Mouse (Mus musculus): ENCODE data around the gene Capzb. TPM values are rescaled to one million over a fixed set of nuclear protein-coding genes. Genes with fewer than 3 reads are reported as not detected.

The Capzb gene
- polyA plus RNA-seq, 1 experiment from 2014 or later = 293 TPM

DNA sequence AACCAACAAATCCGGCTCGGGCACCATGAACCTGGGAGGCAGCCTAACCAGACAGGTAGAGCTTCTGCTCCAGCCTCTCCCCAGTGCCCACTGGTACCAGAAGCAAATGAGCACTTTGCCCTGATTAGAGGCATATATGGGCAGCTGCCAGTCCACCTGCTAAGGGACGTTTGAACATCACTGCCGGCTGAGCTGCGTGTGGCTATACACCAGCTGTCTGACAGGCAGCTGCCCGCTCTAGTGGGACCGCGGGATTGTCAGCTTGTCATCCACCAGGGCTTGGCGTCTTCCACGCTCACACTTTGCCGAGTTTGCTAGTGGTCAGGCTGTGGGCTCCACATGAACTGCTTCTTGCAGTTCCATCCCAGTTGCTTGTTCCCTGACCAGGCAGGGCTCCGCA, 87.8 kb downstream of the Capzb start:
- peaks cover 14% of the 10 kb centered on the region for H3K4me1 ChIP-seq (ENCODE audit: control insufficient read depth, insufficient read depth, low read length)
- H3K27me3 ChIP-seq (replicated peaks; ENCODE audit: control insufficient read depth, insufficient read depth, low read length) = no peaks in the 10 kb centered on the region
- DNase-seq (ENCODE audit: low spot score) (no peak), ATAC-seq (ENCODE audit: low read depth) (no peak)
- no peak overlapping the region for H3K27ac ChIP-seq (replicated peaks; ENCODE audit: low read depth, low read length)
- H3K4me2 ChIP-seq (ENCODE audit: low read depth, low read length) = no peak overlapping the region
- no peak overlapping the region for H3K9ac ChIP-seq (ENCODE audit: low read depth, low read length)
- H3K4me3 ChIP-seq (ENCODE audit: low read depth, low read length) = no peak overlapping the region
- peaks cover 54% of the 10 kb centered on the region for H3K36me3 ChIP-seq (ENCODE audit: control insufficient read depth, insufficient read depth, low read length)
- H3K9me3 ChIP-seq (ENCODE audit: control insufficient read depth, low read length) = no peaks in the 10 kb centered on the region
- whole genome bisulfite sequencing = 94% methylated on average over 12 of the region's 12 CpGs

DNA sequence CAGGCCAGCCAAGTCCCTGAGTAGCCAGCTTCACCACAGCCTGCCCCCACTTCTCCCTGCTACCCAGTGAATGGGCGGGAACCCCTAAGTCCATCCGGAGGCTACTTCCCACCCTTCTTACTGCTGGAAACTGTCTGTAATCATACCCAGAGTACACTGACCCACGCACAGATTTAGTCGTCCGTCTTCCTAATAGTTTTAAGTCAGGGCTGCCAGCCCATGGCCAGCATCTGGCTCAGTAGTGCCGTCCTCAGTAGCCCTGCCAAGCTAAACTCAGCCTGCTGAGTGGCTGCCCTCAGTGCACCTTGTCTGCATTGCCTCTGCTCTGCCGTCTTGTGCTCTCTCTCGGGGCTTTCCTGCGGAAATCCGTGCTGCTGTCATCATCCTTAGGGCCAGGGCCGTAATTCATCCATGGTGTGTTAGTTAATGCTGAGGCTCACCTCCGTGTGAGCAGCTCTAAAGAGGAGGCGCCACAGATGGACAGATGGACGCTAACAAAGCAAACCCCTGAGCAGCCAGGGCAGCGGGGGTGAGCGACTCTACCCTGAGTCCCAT, 89.2 kb downstream of the Capzb start:
- no peak for ATAC-seq (ENCODE audit: low read depth)

DNA sequence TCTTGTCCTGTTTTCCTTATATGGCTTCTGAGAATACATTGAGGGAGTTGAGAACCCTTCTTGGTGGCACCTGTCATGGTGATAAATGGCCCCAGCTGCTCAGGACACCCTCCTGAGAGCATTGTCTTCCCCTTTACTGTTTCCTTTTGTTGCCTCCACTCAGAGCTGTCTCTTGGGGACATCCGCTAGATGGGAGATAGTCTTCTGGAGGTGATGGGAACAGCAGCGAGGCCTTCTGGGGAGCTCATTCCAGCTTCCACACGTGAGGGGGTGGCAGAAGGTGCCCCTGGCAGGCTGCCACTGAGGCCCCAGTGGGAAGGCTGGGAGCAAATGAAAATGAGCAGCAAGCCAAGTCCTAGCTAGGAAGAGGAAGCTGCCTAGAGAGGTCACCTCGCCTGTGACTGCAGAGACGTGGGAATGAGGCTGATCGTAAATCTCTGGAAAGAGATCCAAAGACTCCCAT, 90.3 kb downstream of the Capzb start:
- H3K4me1 ChIP-seq (ENCODE audit: control insufficient read depth, insufficient read depth, low read length) = no peaks in the 10 kb centered on the region
- peak; percentile 13 for DNase-seq (ENCODE audit: low spot score)
- no peaks in the 10 kb centered on the region for H3K9me3 ChIP-seq (ENCODE audit: control insufficient read depth, low read length)
- H3K27ac ChIP-seq (replicated peaks; ENCODE audit: low read depth, low read length) = no peak overlapping the region
- no peaks in the 10 kb centered on the region for H3K27me3 ChIP-seq (replicated peaks; ENCODE audit: control insufficient read depth, insufficient read depth, low read length)
- peaks cover 63% of the 10 kb centered on the region for H3K36me3 ChIP-seq (ENCODE audit: control insufficient read depth, insufficient read depth, low read length)
- ATAC-seq (ENCODE audit: low read depth) = no peak
- H3K4me3 ChIP-seq (ENCODE audit: low read depth, low read length) = no peak overlapping the region
- H3K9ac ChIP-seq (ENCODE audit: low read depth, low read length) = no peak overlapping the region
- 77% methylated on average over 6 of the region's 6 CpGs for WGBS
- H3K4me2 ChIP-seq (ENCODE audit: low read depth, low read length) = no peak overlapping the region

More for the DNA sequence above, 89.2 kb downstream of the Capzb start:
- H3K9me3 ChIP-seq (ENCODE audit: control insufficient read depth, low read length) = no peaks in the 10 kb centered on the region
- H3K4me2 ChIP-seq (ENCODE audit: low read depth, low read length) = no peak overlapping the region
- H3K4me3 ChIP-seq (ENCODE audit: low read depth, low read length) = no peak overlapping the region
- no peak overlapping the region for H3K27ac ChIP-seq (replicated peaks; ENCODE audit: low read depth, low read length)
- H3K27me3 ChIP-seq (replicated peaks; ENCODE audit: control insufficient read depth, insufficient read depth, low read length) = no peaks in the 10 kb centered on the region
- 82% methylated on average over 16 of the region's 16 CpGs for WGBS
- no peak overlapping the region for H3K9ac ChIP-seq (ENCODE audit: low read depth, low read length)
- DNase-seq (ENCODE audit: low spot score) = no peak
- peaks cover 54% of the 10 kb centered on the region for H3K36me3 ChIP-seq (ENCODE audit: control insufficient read depth, insufficient read depth, low read length)
- 0 out of 2 replicates have a peak, but pooled peaks cover 5% of the 10 kb centered on the region for H3K4me1 ChIP-seq (ENCODE audit: control insufficient read depth, insufficient read depth, low read length)

DNA sequence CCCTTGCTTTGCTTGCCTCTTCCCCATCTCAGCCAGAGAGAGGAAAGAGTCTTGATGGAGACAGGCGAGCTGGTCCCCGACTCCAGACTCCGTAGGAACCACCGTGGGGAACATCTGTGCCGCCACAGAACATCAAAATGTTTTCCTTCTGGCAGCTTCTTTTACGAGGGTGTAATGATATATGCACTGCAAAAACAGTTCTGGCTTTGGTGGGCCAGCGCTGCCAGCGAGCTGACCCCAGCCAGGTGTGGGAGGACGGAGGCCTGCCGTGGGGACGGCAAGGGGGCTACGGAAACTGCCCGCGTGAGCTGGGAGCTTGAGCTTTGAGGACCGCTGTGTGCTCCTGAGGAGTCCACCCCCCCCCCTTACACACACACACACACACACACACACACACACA, 92.2 kb downstream of the Capzb start:
- ATAC-seq (ENCODE audit: low read depth) (no peak), DNase-seq (ENCODE audit: low spot score) (no peak)
- WGBS = 58% methylated on average over 15 of the region's 15 CpGs
- H3K9ac ChIP-seq (ENCODE audit: low read depth, low read length) = peak overlapping the region; percentile 19; the same call in 1 of the 2 replicates
- no peak overlapping the region; the same call in 1 of the 2 replicates for H3K27ac ChIP-seq (replicated peaks; ENCODE audit: low read depth, low read length)
- H3K9me3 ChIP-seq (ENCODE audit: control insufficient read depth, low read length) = no peaks in the 10 kb centered on the region
- no peaks in the 10 kb centered on the region for H3K27me3 ChIP-seq (replicated peaks; ENCODE audit: control insufficient read depth, insufficient read depth, low read length)
- H3K4me3 ChIP-seq (ENCODE audit: low read depth, low read length) = no peak overlapping the region
- H3K36me3 ChIP-seq (ENCODE audit: control insufficient read depth, insufficient read depth, low read length) = peaks cover 78% of the 10 kb centered on the region
- H3K4me2 ChIP-seq (ENCODE audit: low read depth, low read length) = no peak overlapping the region
- H3K4me1 ChIP-seq (ENCODE audit: control insufficient read depth, insufficient read depth, low read length) = no peaks in the 10 kb centered on the region

DNA sequence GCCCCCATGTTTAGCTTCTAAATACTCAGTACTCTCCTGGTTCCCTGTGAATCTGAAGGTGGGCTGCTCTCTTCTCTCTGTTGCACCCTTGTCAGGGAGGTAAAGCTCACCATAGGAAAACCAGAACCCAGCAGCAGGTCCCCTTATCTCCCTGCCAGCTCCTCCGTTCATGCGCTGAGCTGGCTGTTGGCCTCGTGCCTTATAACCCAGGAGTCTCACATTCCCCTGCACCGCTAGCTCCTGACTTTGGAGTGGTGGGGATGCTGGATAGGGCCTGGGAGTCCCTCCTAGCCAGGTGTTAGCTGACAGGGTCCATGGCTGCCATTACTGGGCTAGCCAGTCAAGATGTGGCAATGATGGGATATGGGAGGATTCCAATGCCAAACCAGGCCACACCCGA, 93.5 kb downstream of the Capzb start:
- no peak for ATAC-seq (ENCODE audit: low read depth)
- Histone ChIP-seq H3K27me3 (replicated peaks; ENCODE audit: control insufficient read depth, insufficient read depth, low read length) (no peaks in the 10 kb centered on the region), H3K4me2 (ENCODE audit: low read depth, low read length) (no peak overlapping the region), H3K36me3 (ENCODE audit: control insufficient read depth, insufficient read depth, low read length) (peaks cover 78% of the 10 kb centered on the region), H3K9me3 (ENCODE audit: control insufficient read depth, low read length) (no peaks in the 10 kb centered on the region), H3K27ac (replicated peaks; ENCODE audit: low read depth, low read length) (no peak overlapping the region), H3K9ac (ENCODE audit: low read depth, low read length) (no peak overlapping the region), H3K4me3 (ENCODE audit: low read depth, low read length) (no peak overlapping the region), H3K4me1 (ENCODE audit: control insufficient read depth, insufficient read depth, low read length) (no peaks in the 10 kb centered on the region)
- DNase-seq (ENCODE audit: low spot score) = no peak
- WGBS = 72% methylated on average over 5 of the region's 5 CpGs

DNA sequence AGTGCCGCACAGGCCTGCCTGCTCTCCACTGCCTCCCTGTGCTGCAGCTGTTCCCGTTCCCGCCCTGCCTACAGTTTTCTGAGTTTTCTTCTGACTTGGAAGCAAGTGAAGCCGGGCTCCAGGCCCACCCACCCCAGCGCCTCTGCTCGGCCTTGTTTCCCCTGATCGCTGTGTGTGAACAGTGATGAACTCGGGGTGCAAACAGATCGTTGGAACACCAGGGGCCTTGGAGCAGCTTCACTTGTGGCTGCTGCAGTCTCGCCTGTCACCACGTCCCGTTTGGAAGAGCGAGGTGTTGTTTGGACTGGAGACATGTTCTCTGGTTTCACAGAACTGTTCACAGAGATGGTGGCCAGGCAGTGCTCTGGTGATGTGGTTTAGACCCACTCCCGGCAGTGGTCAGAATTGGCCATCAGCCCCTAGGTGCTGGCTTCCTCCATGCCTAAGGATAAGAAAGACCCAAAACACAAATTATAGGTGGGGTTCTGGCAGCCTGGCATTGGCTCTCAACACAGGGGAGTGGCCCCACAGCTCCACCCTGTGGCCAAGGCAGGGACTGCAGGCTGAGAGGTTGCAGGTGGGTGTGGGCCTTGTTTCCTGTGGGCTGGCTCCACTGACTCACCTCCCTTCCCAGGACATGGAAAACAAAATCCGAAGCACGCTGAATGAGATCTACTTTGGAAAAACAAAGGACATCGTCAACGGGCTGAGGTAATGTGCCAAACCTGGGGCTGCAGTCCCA, 94.6 kb downstream of the Capzb start:
- H3K27ac ChIP-seq (replicated peaks; ENCODE audit: low read depth, low read length) = no peak overlapping the region
- ATAC-seq (ENCODE audit: low read depth) = no peak
- H3K36me3 ChIP-seq (ENCODE audit: control insufficient read depth, insufficient read depth, low read length) = peaks cover 78% of the 10 kb centered on the region
- no peak overlapping the region for H3K4me3 ChIP-seq (ENCODE audit: low read depth, low read length)
- peak; percentile 67 for DNase-seq (ENCODE audit: low spot score)
- H3K4me1 ChIP-seq (ENCODE audit: control insufficient read depth, insufficient read depth, low read length) = no peaks in the 10 kb centered on the region
- 73% methylated on average over 18 of the region's 18 CpGs for WGBS
- H3K9me3 ChIP-seq (ENCODE audit: control insufficient read depth, low read length) = no peaks in the 10 kb centered on the region
- H3K4me2 ChIP-seq (ENCODE audit: low read depth, low read length) = no peak overlapping the region
- H3K27me3 ChIP-seq (replicated peaks; ENCODE audit: control insufficient read depth, insufficient read depth, low read length) = no peaks in the 10 kb centered on the region
- H3K9ac ChIP-seq (ENCODE audit: low read depth, low read length) = no peak overlapping the region

DNA sequence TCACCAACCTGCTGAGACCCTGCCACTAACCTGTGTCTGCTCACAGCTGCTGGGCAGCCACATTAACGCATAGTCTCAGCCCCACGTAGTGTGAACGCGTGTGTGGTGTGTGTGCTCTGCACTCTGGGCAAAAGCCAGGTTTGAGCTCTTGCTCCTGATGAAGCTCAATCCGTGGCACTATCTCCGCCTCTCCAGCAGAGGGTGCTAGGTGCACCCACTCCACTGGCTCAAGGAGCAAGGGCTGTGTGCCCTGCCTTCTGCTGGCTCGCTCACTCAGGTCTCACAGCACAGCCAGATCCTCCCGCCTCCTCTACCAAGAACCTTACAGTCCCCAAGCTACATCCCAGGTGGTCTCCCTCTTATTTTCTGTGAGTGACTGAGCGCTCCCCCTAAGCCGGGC, 96.3 kb downstream of the Capzb start:
- ATAC-seq (ENCODE audit: low read depth) = peak; percentile 41; the same call in 1 of the 2 replicates
- peak; percentile 51 for DNase-seq (ENCODE audit: low spot score)
- H3K27ac ChIP-seq (replicated peaks; ENCODE audit: low read depth, low read length) = no peak overlapping the region

DNA sequence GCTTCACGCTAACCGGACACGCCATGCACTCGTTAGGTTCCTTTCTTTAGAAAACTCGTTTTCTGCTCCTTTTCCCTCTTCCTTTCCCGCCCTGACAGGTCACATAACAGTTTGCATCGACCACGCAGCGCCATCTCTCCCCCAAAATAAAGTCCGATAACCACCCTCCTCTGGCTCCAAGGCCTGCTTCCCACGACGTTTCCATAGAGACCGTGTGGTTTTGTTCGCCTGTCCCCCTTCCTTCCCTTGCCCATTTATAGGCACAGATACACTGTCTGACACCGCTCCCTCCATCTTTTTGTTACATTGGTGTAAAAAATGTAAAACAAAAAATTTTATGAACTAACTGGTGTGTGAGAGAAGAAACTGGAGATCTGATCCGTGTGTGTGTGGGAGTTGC, 98.4 kb downstream of the Capzb start:
- no peak overlapping the region for H3K9ac ChIP-seq (ENCODE audit: low read depth, low read length)
- no peak for DNase-seq (ENCODE audit: low spot score)
- no peak overlapping the region for H3K4me2 ChIP-seq (ENCODE audit: low read depth, low read length)
- H3K27ac ChIP-seq (replicated peaks; ENCODE audit: low read depth, low read length) = no peak overlapping the region
- no peak overlapping the region for H3K4me3 ChIP-seq (ENCODE audit: low read depth, low read length)
- no peaks in the 10 kb centered on the region for H3K9me3 ChIP-seq (ENCODE audit: control insufficient read depth, low read length)
- H3K27me3 ChIP-seq (replicated peaks; ENCODE audit: control insufficient read depth, insufficient read depth, low read length) = no peaks in the 10 kb centered on the region
- 90% methylated on average over 16 of the region's 16 CpGs for WGBS
- H3K36me3 ChIP-seq (ENCODE audit: control insufficient read depth, insufficient read depth, low read length) = peaks cover 57% of the 10 kb centered on the region
- no peak for ATAC-seq (ENCODE audit: low read depth)
- H3K4me1 ChIP-seq (ENCODE audit: control insufficient read depth, insufficient read depth, low read length) = no peaks in the 10 kb centered on the region

More for the DNA sequence above, 96.3 kb downstream of the Capzb start:
- Histone ChIP-seq H3K4me2 (ENCODE audit: low read depth, low read length) (no peak overlapping the region), H3K36me3 (ENCODE audit: control insufficient read depth, insufficient read depth, low read length) (peaks cover 66% of the 10 kb centered on the region), H3K4me1 (ENCODE audit: control insufficient read depth, insufficient read depth, low read length) (no peaks in the 10 kb centered on the region), H3K4me3 (ENCODE audit: low read depth, low read length) (no peak overlapping the region), H3K27me3 (replicated peaks; ENCODE audit: control insufficient read depth, insufficient read depth, low read length) (no peaks in the 10 kb centered on the region), H3K9ac (ENCODE audit: low read depth, low read length) (no peak overlapping the region), H3K9me3 (ENCODE audit: control insufficient read depth, low read length) (no peaks in the 10 kb centered on the region)
- 59% methylated on average over 10 of the region's 10 CpGs for WGBS

DNA sequence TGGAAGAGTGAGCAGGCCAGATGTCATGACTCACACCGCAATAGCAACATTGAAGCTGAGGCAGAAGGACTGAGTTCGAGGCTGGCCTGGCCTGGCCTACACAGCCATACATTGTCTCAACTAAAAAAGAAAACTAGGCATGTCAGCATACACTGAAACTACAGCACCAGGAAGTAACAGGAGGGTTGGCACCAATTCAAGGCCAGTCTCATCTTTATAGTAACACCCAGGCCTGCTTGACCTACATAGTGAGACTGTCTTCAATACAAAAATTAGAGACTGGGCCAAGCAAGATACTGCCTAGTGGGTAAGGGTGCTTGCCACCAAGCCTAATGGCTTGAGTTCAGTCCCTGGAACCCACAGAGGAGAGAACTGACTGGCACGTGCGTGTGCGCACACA, 99.3 kb downstream of the Capzb start:
- Histone ChIP-seq H3K9me3 (ENCODE audit: control insufficient read depth, low read length) (no peaks in the 10 kb centered on the region), H3K4me3 (ENCODE audit: low read depth, low read length) (no peak overlapping the region), H3K4me1 (ENCODE audit: control insufficient read depth, insufficient read depth, low read length) (no peaks in the 10 kb centered on the region), H3K27ac (replicated peaks; ENCODE audit: low read depth, low read length) (no peak overlapping the region), H3K4me2 (ENCODE audit: low read depth, low read length) (no peak overlapping the region), H3K9ac (ENCODE audit: low read depth, low read length) (no peak overlapping the region), H3K36me3 (ENCODE audit: control insufficient read depth, insufficient read depth, low read length) (peaks cover 56% of the 10 kb centered on the region), H3K27me3 (replicated peaks; ENCODE audit: control insufficient read depth, insufficient read depth, low read length) (no peaks in the 10 kb centered on the region)
- DNase-seq (ENCODE audit: low spot score) = no peak
- 98% methylated on average over 5 of the region's 5 CpGs for WGBS
- no peak for ATAC-seq (ENCODE audit: low read depth)
